ENCODE assay signal across 34 mouse cellular contexts in genomic region chr1:39796765-39797164, GRCm38 (mm10). TPM values are rescaled to one million over a fixed set of nuclear protein-coding genes. Genes with fewer than 3 reads are reported as not detected.
DNase-seq lines count a peak whose midpoint lies in the region; ATAC-seq and TF ChIP-seq lines count a peak whose summit lies in the region.
"Had no signal": no experiment of that assay in that cellular context is flagged by ENCODE, and none has a peak within 500 bp of the region (broad histone marks: within the 10 kb centered on the region; RNA-seq: fewer than 3 reads in every experiment).

No protein-coding gene starts in this region.

- H3K9me3 ChIP-seq in heart, embryonic 10.5 days = no peaks in the 10 kb centered on the region
- peaks cover 18% of the 10 kb centered on the region for H3K9me3 ChIP-seq in forebrain, embryonic 10.5 days
- H3K9me3 ChIP-seq: embryonic facial prominence, embryonic 15.5 days; intestine, embryonic 15.5 days had no signal

- TF ChIP-seq CTCF in Patski (IDR thresholded peaks at IDR 0.05) = no peak
- TF ChIP-seq CTCF in bone marrow macrophage, adult 2 months (IDR thresholded peaks at IDR 0.05; ENCODE audit: low read depth, low read length) = no peak

- in situ Hi-C loops in Patski (cut with MboI; ENCODE audit: low pct_unique_long_range_greater_than_20kb) = no loop called here

- H3K36me3 ChIP-seq in heart, embryonic 10.5 days = no peaks in the 10 kb centered on the region
- H3K36me3 ChIP-seq in forebrain, embryonic 10.5 days (replicated peaks) = no peaks in the 10 kb centered on the region
- H3K36me3 ChIP-seq: embryonic facial prominence, embryonic 12.5 days; embryonic facial prominence, embryonic 15.5 days; heart, embryonic 13.5 days; hindbrain, embryonic 10.5 days; hindbrain, embryonic 13.5 days; intestine, embryonic 15.5 days had no signal

- H3K4me3 ChIP-seq in heart, embryonic 10.5 days = no peak overlapping the region
- H3K4me3 ChIP-seq in bone marrow macrophage, adult 2 months (ENCODE audit: insufficient read depth, low read length) = no peak overlapping the region
- no peak overlapping the region for H3K4me3 ChIP-seq in forebrain, embryonic 10.5 days
- H3K4me3 ChIP-seq: embryonic facial prominence, embryonic 12.5 days; embryonic facial prominence, embryonic 15.5 days; forebrain, embryonic 13.5 days; heart, embryonic 13.5 days; hindbrain, embryonic 10.5 days; hindbrain, embryonic 13.5 days; intestine, embryonic 15.5 days had no signal

- H3K27ac ChIP-seq in heart, embryonic 10.5 days = no peak overlapping the region
- H3K27ac ChIP-seq in bone marrow macrophage, adult 2 months (ENCODE audit: insufficient read depth, low read depth, low read length) = peak overlapping the region; percentile 78
- no peak overlapping the region for H3K27ac ChIP-seq in forebrain, embryonic 10.5 days
- H3K27ac ChIP-seq: embryonic facial prominence, embryonic 12.5 days; embryonic facial prominence, embryonic 15.5 days; forebrain, embryonic 13.5 days; heart, embryonic 13.5 days; hindbrain, embryonic 10.5 days; hindbrain, embryonic 13.5 days; intestine, embryonic 15.5 days had no signal

- H3K4me1 ChIP-seq in heart, embryonic 10.5 days = no peaks in the 10 kb centered on the region
- H3K4me1 ChIP-seq in bone marrow macrophage, adult 2 months (ENCODE audit: control insufficient read depth, insufficient read depth, low read length) = no peaks in the 10 kb centered on the region
- H3K4me1 ChIP-seq in forebrain, embryonic 10.5 days = no peaks in the 10 kb centered on the region
- H3K4me1 ChIP-seq: embryonic facial prominence, embryonic 12.5 days; embryonic facial prominence, embryonic 15.5 days; forebrain, embryonic 13.5 days; heart, embryonic 13.5 days; hindbrain, embryonic 10.5 days; hindbrain, embryonic 13.5 days; intestine, embryonic 15.5 days had no signal

- CTCF ChIA-PET in Patski (lab: Charles Lee) = no interaction called here

- 74% methylated on average over 3 of the region's 3 CpGs for WGBS in heart, embryonic 10.5 days
- WGBS in forebrain, embryonic 10.5 days = 84% methylated on average over 3 of the region's 3 CpGs

- POLR2A ChIA-PET in Patski (lab: Charles Lee) = no interaction called here

- intact Hi-C loops in left cerebral cortex, postnatal 4 days (cut with DNase I) = no loop called here
- intact Hi-C loops in left cerebral cortex, postnatal 36 days (cut with DNase I) = no loop called here

- H3K27me3 ChIP-seq in heart, embryonic 10.5 days (ENCODE audit: insufficient read depth, poor library complexity, severe bottlenecking) = no peaks in the 10 kb centered on the region
- H3K27me3 ChIP-seq in Patski = peaks cover 3% of the 10 kb centered on the region
- no peaks in the 10 kb centered on the region for H3K27me3 ChIP-seq in forebrain, embryonic 10.5 days (ENCODE audit: poor library complexity, severe bottlenecking)
- H3K27me3 ChIP-seq: CH12.LX; embryonic facial prominence, embryonic 12.5 days; embryonic facial prominence, embryonic 15.5 days; forebrain, embryonic 13.5 days; heart, embryonic 13.5 days; hindbrain, embryonic 13.5 days; intestine, embryonic 15.5 days had no signal

- TF ChIP-seq POLR2A in bone marrow macrophage, adult 2 months (IDR thresholded peaks at IDR 0.05; ENCODE audit: borderline replicate concordance, low read depth, low read length) = no peak

- peak; percentile 48 for DNase-seq in heart, adult 11 months
- no peak for DNase-seq in heart, embryonic 10.5 days (ENCODE audit: low spot score)
- DNase-seq in Patski (ENCODE audit: low read depth, low spot score) = no peak
- DNase-seq in forebrain, embryonic 10.5 days (ENCODE audit: extremely low spot score, low spot score) = no peak
- DNase-seq in right cerebral cortex, postnatal 10 days (ENCODE audit: low spot score in 2 of 2) = no peak
- DNase-seq in left cerebral cortex, postnatal 4 days = no peak
- DNase-seq in left cerebral cortex, postnatal 36 days (ENCODE audit: low spot score in 2 of 2) = no peak
- DNase-seq: adrenal gland, postnatal 10 days; adrenal gland, postnatal 36 days; B cell, adult 2 months; cerebellum, adult 11 months; cerebellum, adult 2 months; cerebellum, adult 9-11 months; cerebellum, postnatal 25 days; gastrocnemius, postnatal 10 days; gastrocnemius, postnatal 36 days; kidney, adult 11 months had no signal

- ATAC-seq in Patski = peak; percentile 51
- ATAC-seq: activated CD4-positive, CD25-positive, alpha-beta regulatory T cell, adult 4 months; forebrain, embryonic 13.5 days; forebrain, embryonic 16.5 days; hindbrain, embryonic 16.5 days; intestine, embryonic 15.5 days had no signal

RNA-seq across cellular contexts. Expression of gene Gm3646, which starts 8.4 kb away (rescaled TPM):
- 0.63 and 1.2 TPM in 2 replicates for polyA plus RNA-seq in heart, embryonic 10.5 days (2016; fragmentation: Nextera tagmentation; extraction: Ambion mirVana)
- not detected for polyA plus RNA-seq in Patski (2021)
- polyA plus RNA-seq in bone marrow macrophage, adult 2 months (2012; ENCODE audit: insufficient read depth, insufficient read length, missing spikeins) = not detected in 2 replicates
- not detected in 2 replicates for polyA plus RNA-seq in forebrain, embryonic 10.5 days (2016; fragmentation: Nextera tagmentation; extraction: Ambion mirVana)
- total RNA-seq in left cerebral cortex, postnatal 4 days (2021) = not detected
- total RNA-seq in left cerebral cortex, postnatal 36 days (2021) = not detected
- total RNA-seq: adrenal gland, adult 18-20 months; adrenal gland, postnatal 10 days; adrenal gland, postnatal 36 days; CH12.LX; common myeloid progenitor, adult 5-6 weeks; ES-E14; gastrocnemius, adult 18-20 months; granulocyte monocyte progenitor cell, adult 5-6 weeks had no signal
- polyA plus RNA-seq: activated CD4-positive, CD25-positive, alpha-beta regulatory T cell, adult 4 months; cerebellum, adult 2 months; embryonic facial prominence, embryonic 12.5 days; embryonic facial prominence, embryonic 15.5 days; forebrain, embryonic 13.5 days; forebrain, embryonic 16.5 days; hindbrain, embryonic 10.5 days; hindbrain, embryonic 13.5 days; hindbrain, embryonic 16.5 days; intestine, embryonic 15.5 days had no signal
